Mouse (Mus musculus) ES-Bruce4 (cell line): ENCODE data around the gene Gm26920. TPM values are rescaled to one million over a fixed set of nuclear protein-coding genes. Genes with fewer than 3 reads are reported as not detected.

Experiments
- H3K27ac ChIP-seq: 2 replicates; pipeline ENCODE4 v1.5.1; 2012; ENCODE audit warnings: low read length, inconsistent platforms; ENCODE audit not compliant: insufficient read depth
- H3K27me3 ChIP-seq: 2 replicates; pipeline ENCODE4 v1.6.1; 2012; ENCODE audit warnings: mild to moderate bottlenecking, low read length, inconsistent platforms; ENCODE audit not compliant: control insufficient read depth, poor library complexity, insufficient read depth, severe bottlenecking
- H3K36me3 ChIP-seq: 2 replicates; pipeline ENCODE4 v1.6.1; 2012; ENCODE audit warnings: inconsistent platforms, mild to moderate bottlenecking, low read length, moderate library complexity; ENCODE audit not compliant: control insufficient read depth, poor library complexity, insufficient read depth, severe bottlenecking
- H3K4me1 ChIP-seq: one replicate; pipeline ENCODE4 v1.8.1; 2011; ENCODE audit warnings: low read length; ENCODE audit not compliant: control insufficient read depth, insufficient read depth
- H3K4me3 ChIP-seq: 2 replicates; pipeline ENCODE4 v1.5.1; 2011; ENCODE audit warnings: low read depth, mild to moderate bottlenecking, low read length
- H3K9ac ChIP-seq: 2 replicates; pipeline ENCODE4 v1.6.1; 2012; ENCODE audit warnings: low read depth, mild to moderate bottlenecking, inconsistent platforms; ENCODE audit not compliant: poor library complexity, severe bottlenecking
- H3K9me3 ChIP-seq: replicated peaks from 2 replicates; pipeline ENCODE4 v1.6.1; 2012; ENCODE audit warnings: mild to moderate bottlenecking, low read length, inconsistent platforms; ENCODE audit not compliant: control insufficient read depth, poor library complexity, insufficient read depth, severe bottlenecking
- CTCF ChIP-seq: IDR thresholded peaks from one replicate; pipeline ENCODE4 v1.8.1; 2011; ENCODE audit warnings: low read depth, low read length
- EP300 ChIP-seq: IDR thresholded peaks from 2 replicates; pipeline ENCODE4 v1.6.1; 2011; ENCODE audit warnings: low read depth, low read length; ENCODE audit not compliant: insufficient read depth
- POLR2A ChIP-seq: IDR thresholded peaks from one replicate; pipeline ENCODE4 v1.8.1; 2011; ENCODE audit warnings: low read length; ENCODE audit not compliant: insufficient read depth
- polyA plus RNA-seq: library from polyadenylated mRNA; stranded (reverse); fragments of >200 nt; gene quantifications from 2 replicates; pipeline ENCODE4 v1.2.4, GENCODE M21; 2011; ENCODE audit warnings: low read depth; ENCODE audit not compliant: missing spikeins, insufficient read depth, insufficient read length

Gm26920 gene
- polyA plus RNA-seq, 1 experiment = not detected

DNA sequence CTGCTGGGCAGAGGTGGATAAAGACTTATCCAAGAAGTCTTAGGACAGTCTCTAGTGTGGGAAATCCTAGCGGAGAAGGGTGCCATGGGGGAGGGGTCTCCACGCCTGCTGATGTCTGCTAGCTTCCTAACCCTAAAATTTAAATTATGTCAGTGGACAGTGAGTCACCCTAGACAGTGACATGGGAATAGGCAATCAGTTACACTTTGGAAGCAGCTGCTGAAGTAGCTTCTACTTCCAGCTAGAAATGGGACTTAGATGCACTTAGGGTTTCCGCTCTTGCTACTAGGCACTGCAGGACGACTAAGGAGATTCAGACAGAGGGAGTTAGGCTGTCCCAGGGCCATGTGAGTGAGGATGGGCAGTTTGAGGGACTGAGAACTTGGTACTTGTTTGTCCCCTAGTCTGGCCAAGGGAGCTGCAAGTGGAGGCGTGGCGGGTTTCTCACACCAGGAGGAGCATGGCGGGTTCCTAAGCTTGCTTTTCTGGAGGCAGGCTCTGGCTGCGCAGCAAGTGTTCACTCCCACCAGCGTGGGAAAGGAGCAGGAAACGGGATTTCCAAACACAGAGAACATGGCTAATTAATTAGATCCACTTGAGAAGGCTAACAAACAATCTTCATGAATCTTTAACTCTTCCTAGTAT lies 79.5 kb downstream of the Gm26920 start:
- H3K4me1 ChIP-seq = no peaks in the 10 kb centered on the region
- no peaks in the 10 kb centered on the region for H3K27me3 ChIP-seq
- TF ChIP-seq EP300 (no peak), POLR2A (no peak), CTCF (no peak)
- no peak overlapping the region for H3K4me3 ChIP-seq
- no peak overlapping the region for H3K27ac ChIP-seq
- H3K36me3 ChIP-seq = peaks cover 60% of the 10 kb centered on the region
- H3K9ac ChIP-seq = no peak overlapping the region
- no peaks in the 10 kb centered on the region for H3K9me3 ChIP-seq

DNA sequence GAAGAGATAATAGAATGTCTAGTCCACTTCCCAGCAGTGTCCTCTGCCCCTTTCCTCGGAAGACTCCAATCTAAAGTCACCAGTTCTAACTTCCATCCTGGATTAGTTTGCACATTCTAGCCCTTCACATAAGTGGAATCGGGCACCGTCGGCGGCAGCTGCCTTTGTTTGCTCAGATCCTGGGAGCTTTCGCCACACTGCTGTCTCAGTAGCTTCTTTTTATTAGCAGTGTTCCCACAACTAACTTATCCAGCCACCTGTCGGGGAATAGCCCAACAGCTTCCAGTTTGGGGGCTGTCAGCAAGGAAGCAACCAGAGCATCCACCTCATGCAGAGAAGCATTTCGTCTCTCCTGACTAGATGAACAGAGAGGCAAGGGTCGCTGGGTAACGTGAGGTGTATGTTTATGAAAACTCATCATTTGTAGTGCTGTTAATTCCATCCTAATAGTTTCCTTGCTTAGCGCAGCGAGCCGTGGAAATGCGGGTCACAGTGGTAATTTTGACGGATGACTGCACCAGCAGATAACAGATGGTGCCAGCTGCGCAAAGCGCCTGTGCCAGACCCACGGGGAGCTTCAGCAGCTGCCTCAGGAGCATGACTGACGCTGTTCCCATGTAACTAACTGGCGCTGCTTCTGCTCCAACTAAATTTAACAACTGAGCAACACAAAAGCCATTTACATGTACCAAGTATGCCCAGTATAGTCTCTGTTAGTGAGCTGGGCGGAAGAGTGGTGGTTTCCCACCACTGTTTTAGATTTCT lies 80.7 kb downstream of the Gm26920 start:
- no peak overlapping the region for H3K4me3 ChIP-seq
- no peak overlapping the region for H3K27ac ChIP-seq
- no peaks in the 10 kb centered on the region for H3K9me3 ChIP-seq
- H3K36me3 ChIP-seq = peaks cover 60% of the 10 kb centered on the region
- no peak overlapping the region for H3K9ac ChIP-seq
- TF ChIP-seq CTCF (no peak), EP300 (no peak), POLR2A (no peak)
- no peaks in the 10 kb centered on the region for H3K27me3 ChIP-seq
- H3K4me1 ChIP-seq = no peaks in the 10 kb centered on the region

DNA sequence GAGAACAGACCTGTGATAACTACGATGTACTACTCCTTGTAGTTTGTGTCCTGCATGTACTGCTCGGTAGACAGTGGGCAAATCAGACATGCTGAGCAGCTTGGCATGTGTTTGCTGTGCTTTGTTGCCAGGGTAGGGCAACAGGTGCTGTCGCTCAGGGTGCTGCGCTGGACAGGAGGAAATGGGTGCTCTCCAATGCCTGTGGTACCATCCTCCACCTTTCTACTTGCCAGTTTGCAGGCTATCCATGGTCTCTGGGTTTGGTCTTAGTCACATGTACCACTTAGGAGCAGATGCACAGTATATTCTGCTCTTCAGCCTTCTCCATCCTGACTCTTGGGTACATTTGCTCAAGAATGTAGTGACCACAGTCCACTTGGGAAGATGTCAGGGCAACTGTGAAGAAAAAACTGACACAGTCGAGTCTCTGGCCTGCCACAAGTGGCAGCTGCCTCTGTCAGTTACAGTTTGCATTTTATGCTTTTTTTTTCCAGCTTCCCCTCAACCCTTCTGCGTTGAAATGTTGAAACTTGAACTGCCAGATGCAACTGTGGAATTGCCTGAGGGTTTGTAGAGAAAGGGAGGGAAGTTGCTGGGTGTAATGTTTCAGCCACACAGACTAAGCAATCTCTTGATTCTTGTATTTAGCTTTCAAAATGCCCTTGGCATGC lies 82.1 kb downstream of the Gm26920 start:
- TF ChIP-seq CTCF = no peak
- no peak for TF ChIP-seq EP300
- TF ChIP-seq POLR2A = no peak
- no peaks in the 10 kb centered on the region for H3K27me3 ChIP-seq
- H3K27ac ChIP-seq = no peak overlapping the region
- H3K36me3 ChIP-seq = peaks cover 59% of the 10 kb centered on the region
- H3K4me1 ChIP-seq = no peaks in the 10 kb centered on the region
- no peak overlapping the region for H3K4me3 ChIP-seq
- no peaks in the 10 kb centered on the region for H3K9me3 ChIP-seq
- H3K9ac ChIP-seq = no peak overlapping the region

DNA sequence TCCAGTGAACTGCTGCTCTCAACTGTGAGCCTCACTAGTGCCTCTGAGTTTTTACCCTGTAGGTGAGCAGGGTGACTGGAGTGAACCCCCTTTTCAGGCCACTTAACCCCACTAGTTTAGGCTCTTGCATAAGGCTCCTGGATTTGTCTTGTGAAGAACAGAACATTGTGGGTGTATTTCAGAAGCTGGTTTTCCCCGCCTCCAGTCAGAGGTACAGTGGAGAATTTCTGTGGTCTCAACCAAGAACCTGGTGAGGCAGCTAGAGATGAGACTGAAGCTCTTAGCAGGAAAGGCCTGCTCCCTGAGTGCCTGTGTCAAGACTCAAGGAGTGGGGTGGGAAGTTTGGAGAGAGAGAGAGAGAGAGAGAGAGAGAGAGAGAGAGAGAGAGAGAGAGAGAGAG lies 82.6 kb downstream of the Gm26920 start:
- Histone ChIP-seq H3K9ac (no peak overlapping the region), H3K36me3 (peaks cover 64% of the 10 kb centered on the region), H3K4me1 (no peaks in the 10 kb centered on the region), H3K9me3 (no peaks in the 10 kb centered on the region), H3K4me3 (no peak overlapping the region), H3K27me3 (no peaks in the 10 kb centered on the region), H3K27ac (no peak overlapping the region)
- TF ChIP-seq POLR2A = no peak
- TF ChIP-seq CTCF = no peak
- no peak for TF ChIP-seq EP300

Other genes starting within 250 kb of the Gm26920 start
- gene Zfp940, start 236.7 kb downstream of the Gm26920 start, polyA plus RNA-seq = 10.2 and 13.9 TPM in 2 replicates
- 11.4 and 13.4 TPM in 2 replicates for gene Zfp420, start 230.4 kb downstream of the Gm26920 start, polyA plus RNA-seq
- gene Zfp27, start 183.8 kb downstream of the Gm26920 start, polyA plus RNA-seq = 3.7 and 5.0 TPM in 2 replicates
- gene Zfp383, start 182.2 kb downstream of the Gm26920 start, polyA plus RNA-seq = 10.4 and 10.8 TPM in 2 replicates
- gene Zfp74, start 136.3 kb downstream of the Gm26920 start, polyA plus RNA-seq = 19.6 and 19.7 TPM in 2 replicates
- 98.0 and 103 TPM in 2 replicates for gene Zfp568, start 106.5 kb downstream of the Gm26920 start, polyA plus RNA-seq
- gene Zfp14, start 39.0 kb downstream of the Gm26920 start, polyA plus RNA-seq = 1.2 and 2.8 TPM in 2 replicates
- 13.4 and 15.4 TPM in 2 replicates for gene Zfp82, start 17.5 kb downstream of the Gm26920 start, polyA plus RNA-seq
- gene Zfp566, start 117 bp upstream of the Gm26920 start, polyA plus RNA-seq = 12.0 and 13.7 TPM in 2 replicates
- gene Zfp260, start 4.4 kb upstream of the Gm26920 start, polyA plus RNA-seq = 60.8 and 63.8 TPM in 2 replicates
- gene Zfp382, start 31.5 kb upstream of the Gm26920 start, polyA plus RNA-seq = 6.1 and 9.0 TPM in 2 replicates
- 44.4 and 46.2 TPM in 2 replicates for gene Zfp146, start 79.3 kb upstream of the Gm26920 start, polyA plus RNA-seq
- 21.7 and 21.8 TPM in 2 replicates for gene Cox7a1, start 93.7 kb upstream of the Gm26920 start, polyA plus RNA-seq
- 359 and 396 TPM in 2 replicates for gene Capns1, start 108.4 kb upstream of the Gm26920 start, polyA plus RNA-seq
- gene Polr2i, start 141.5 kb upstream of the Gm26920 start, polyA plus RNA-seq = 58.7 and 65.4 TPM in 2 replicates
- 86.6 and 90.0 TPM in 2 replicates for gene Tbcb, start 141.9 kb upstream of the Gm26920 start, polyA plus RNA-seq
- gene Ovol3, start 145.3 kb upstream of the Gm26920 start, polyA plus RNA-seq = not detected in 2 replicates
- gene Thap8, start 189.7 kb upstream of the Gm26920 start, polyA plus RNA-seq = 0.60 and 0.84 TPM in 2 replicates
- 26.2 and 27.0 TPM in 2 replicates for gene Wdr62, start 190.0 kb upstream of the Gm26920 start, polyA plus RNA-seq
- 49.4 and 52.2 TPM in 2 replicates for gene Clip3, start 201.3 kb upstream of the Gm26920 start, polyA plus RNA-seq
- 25.3 and 29.5 TPM in 2 replicates for gene Alkbh6, start 218.3 kb upstream of the Gm26920 start, polyA plus RNA-seq
- 41.6 and 43.7 TPM in 2 replicates for gene Syne4, start 224.4 kb upstream of the Gm26920 start, polyA plus RNA-seq
- gene E130208F15Rik, start 231.3 kb upstream of the Gm26920 start, polyA plus RNA-seq = 0.52 and 0.58 TPM in 2 replicates
- 5.6 and 7.3 TPM in 2 replicates for gene Sdhaf1, start 233.5 kb upstream of the Gm26920 start, polyA plus RNA-seq